Mouse (Mus musculus) yolk sac, embryonic 10.5 days (tissue): ENCODE results near the gene Olfr970.
"Not testable (repeated sequence)": the region's sequence is repeated elsewhere in the genome, so short reads cannot be mapped to it uniquely, and the experiment has no call there.

Source experiments
- DNase-seq: peaks from one replicate; pipeline ENCODE4 v3.0.0-alpha.2; 2017; ENCODE audit warnings: low spot score

The Olfr970 gene

GRCm38 (mm10) chr9:39808560-39808959 lies at the start of gene Olfr970:
Gene Olfr970, plus strand, starts transcription at chr9:39808860.
- DNase-seq: no peak

GRCm38 (mm10) chr9:39783153-39783552 lies 25.5 kb upstream of the Olfr970 start, which contains the start of gene Olfr968:
Gene Olfr968, minus strand, starts transcription at chr9:39783253.
- no peak for DNase-seq

GRCm38 (mm10) chr9:39790558-39790957 lies 18.1 kb upstream of the Olfr970 start, which contains the start of gene Olfr969:
Gene Olfr969, plus strand, starts transcription at chr9:39790945.
- DNase-seq: no peak

GRCm38 (mm10) chr9:39836576-39836975 lies 27.9 kb downstream of the Olfr970 start, which contains the start of gene Olfr971:
Gene Olfr971, plus strand, starts transcription at chr9:39836876.
- DNase-seq: not testable (repeated sequence)

- DNase-seq: no peak
Measured at GRCm38 (mm10) chr9:39866122-39866521, 57.5 kb downstream of the Olfr970 start, which contains the start of gene Olfr972. Gene Olfr972, plus strand, starts transcription at chr9:39866422.
